Mouse (Mus musculus) bone marrow macrophage, adult 2 months (primary cell): ENCODE measurements around the gene Upf3b. TPM values are rescaled to one million over a fixed set of nuclear protein-coding genes. Genes with fewer than 3 reads are reported as not detected.
"Not testable (repeated sequence)": the region's sequence is repeated elsewhere in the genome, so short reads cannot be mapped to it uniquely, and the experiment has no call there.

Experiments used
- H3K27ac ChIP-seq: 2 replicates; pipeline ENCODE4 v1.5.1; 2012; ENCODE audit warnings: low read depth, low read length; ENCODE audit not compliant: insufficient read depth
- H3K4me1 ChIP-seq: 2 replicates; pipeline ENCODE4 v1.6.1; 2012; ENCODE audit warnings: low read length; ENCODE audit not compliant: control insufficient read depth, insufficient read depth
- H3K4me3 ChIP-seq: 2 replicates; pipeline ENCODE4 v1.5.1; 2012; ENCODE audit warnings: mild to moderate bottlenecking, low read length, moderate library complexity; ENCODE audit not compliant: insufficient read depth
- CTCF ChIP-seq: IDR thresholded peaks from 2 replicates; pipeline ENCODE4 v1.5.1; 2012; ENCODE audit warnings: low read depth, mild to moderate bottlenecking, low read length, moderate library complexity
- POLR2A ChIP-seq: IDR thresholded peaks from 2 replicates; pipeline ENCODE4 v1.6.1; 2012; ENCODE audit warnings: mild to moderate bottlenecking, low read depth, low read length, borderline replicate concordance
- polyA plus RNA-seq: library from polyadenylated mRNA; stranded (reverse); fragments of >200 nt; gene quantifications from 2 replicates; pipeline ENCODE4 v1.2.4, GENCODE M21; 2012; ENCODE audit not compliant: missing spikeins, insufficient read depth, insufficient read length

Gene Upf3b
- 27.6 and 35.0 TPM in 2 replicates for polyA plus RNA-seq

DNA sequence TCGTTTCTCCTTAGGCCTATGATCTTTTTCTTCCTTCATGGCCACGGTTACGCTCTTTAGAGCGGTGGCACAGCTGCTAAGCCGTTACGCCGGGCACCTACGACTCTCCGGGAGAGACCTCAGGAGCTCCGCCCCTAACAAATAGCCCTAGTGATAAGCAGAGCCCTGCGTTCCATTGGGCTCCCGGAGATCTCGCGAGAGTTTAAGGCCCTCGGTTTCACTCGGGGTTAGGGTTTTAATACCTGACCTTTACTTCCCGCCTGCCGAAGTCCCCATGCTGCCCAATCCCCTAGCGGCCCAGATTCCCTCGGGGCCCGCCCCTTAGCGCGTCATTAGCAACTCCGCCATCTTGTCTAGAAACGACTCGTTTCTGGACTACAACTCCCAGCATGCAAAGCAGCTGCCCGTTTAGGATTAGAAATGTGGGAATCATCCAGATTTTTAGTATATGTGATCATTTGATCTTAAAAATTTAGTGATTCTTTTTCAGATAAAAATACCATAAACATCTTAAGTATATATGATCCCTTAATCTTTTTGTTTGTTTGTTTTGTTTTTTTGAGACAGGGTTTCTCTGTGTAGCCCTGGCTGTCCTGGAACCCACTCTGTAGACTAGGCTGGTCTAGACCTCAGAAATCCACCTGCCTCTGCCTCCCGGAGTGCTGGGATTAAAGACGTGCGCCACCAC is at the start of gene Upf3b:
Upf3b (minus strand) TSS at position 130 of the 688 bp plus-strand sequence.
- peaks cover 7% of the 10 kb centered on the region; the same call in 1 of the 2 replicates for H3K4me1 ChIP-seq
- H3K4me3 ChIP-seq, result peak within 1 kb of the TSS; percentile 83
- TF ChIP-seq CTCF (no peak), POLR2A (no peak)
- H3K27ac ChIP-seq, result peak within 1 kb of the TSS; percentile 76

DNA sequence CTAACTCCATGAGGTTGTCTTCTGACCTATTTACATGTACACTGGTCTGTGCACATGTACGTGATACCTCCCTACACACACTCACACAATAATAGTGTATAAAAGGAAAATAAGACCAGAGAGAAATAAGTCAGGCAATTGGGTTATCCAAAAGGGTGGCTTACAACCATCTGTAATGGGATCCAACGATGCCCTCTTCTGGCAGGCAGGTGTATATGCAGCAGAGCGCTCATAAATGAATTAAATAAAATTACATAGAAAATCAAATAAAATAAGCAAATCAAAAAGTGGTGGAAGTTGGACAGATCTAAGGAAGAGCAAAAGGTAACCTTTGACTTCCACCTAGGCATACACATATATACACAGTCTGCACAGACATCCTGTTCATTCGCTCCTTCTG is 47.7 kb upstream of the Upf3b start:
- TF ChIP-seq CTCF (no peak), POLR2A (no peak)
- Histone ChIP-seq H3K4me3 (no peak overlapping the region), H3K4me1 (no peaks in the 10 kb centered on the region), H3K27ac (no peak overlapping the region)

DNA sequence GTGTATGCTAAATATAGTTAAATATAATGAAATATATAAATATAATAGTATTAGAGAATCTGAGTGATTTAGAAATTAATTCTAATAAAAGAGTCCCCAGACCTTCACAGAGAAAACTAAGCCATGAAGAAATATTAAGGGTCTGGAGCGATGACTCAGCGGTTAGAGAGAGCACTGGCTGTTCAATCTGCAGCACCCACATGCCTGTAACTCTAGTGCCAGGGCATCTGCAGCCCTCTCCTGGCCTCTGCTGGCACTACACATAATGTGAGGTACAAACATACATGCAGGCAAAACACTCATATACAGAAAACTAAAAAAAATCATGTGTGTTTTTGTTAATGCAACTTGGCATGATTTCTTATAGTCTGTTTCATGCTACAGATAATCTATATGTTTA is 34.8 kb upstream of the Upf3b start:
- no peak overlapping the region for H3K27ac ChIP-seq
- H3K4me3 ChIP-seq, result no peak overlapping the region
- H3K4me1 ChIP-seq, result no peaks in the 10 kb centered on the region
- TF ChIP-seq CTCF, result no peak; the same call in 1 of the 2 replicates
- TF ChIP-seq POLR2A, result no peak

DNA sequence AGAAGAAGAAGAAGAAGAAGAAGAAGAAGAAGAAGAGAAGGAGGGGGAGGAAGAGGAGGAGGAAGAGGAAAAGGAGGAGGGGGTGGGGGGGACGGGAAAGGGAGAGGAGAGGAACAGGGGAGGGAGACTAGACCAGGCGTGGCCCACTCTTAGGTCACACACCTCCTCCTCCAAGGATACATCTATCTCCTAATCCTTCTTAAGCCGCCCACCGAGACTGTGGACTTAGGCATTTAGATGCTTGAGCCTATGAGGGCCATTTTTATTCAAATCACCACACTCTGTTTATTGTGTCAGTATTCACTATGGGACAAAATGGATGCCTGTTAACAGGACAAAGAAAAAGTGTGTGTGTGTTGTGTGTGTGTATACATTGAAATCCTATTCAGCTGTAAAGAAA is 34.4 kb upstream of the Upf3b start:
- H3K4me1 ChIP-seq, H3K27ac ChIP-seq, H3K4me3 ChIP-seq: not testable (repeated sequence)

DNA sequence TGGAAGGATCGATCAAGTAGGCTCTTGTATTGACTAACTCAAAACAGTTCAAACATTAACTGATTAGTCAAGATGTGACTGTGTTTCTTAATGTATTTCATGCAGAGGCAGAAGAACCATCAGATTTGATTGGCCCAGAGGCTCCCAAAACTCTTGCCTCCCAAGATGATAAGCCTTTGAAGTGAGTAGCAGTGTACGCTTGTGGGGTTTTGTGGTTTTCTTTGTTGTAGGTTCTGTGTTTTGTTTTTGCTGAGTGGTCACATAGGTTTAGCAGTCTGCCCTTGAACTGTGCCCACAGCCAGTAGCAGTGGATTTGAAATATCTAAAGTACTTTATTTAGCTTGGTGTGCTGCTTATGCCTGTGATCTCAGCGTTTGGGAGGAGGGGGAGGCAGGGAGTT is 31.6 kb upstream of the Upf3b start:
- TF ChIP-seq POLR2A (no peak), CTCF (no peak)
- H3K27ac ChIP-seq, result no peak overlapping the region

DNA sequence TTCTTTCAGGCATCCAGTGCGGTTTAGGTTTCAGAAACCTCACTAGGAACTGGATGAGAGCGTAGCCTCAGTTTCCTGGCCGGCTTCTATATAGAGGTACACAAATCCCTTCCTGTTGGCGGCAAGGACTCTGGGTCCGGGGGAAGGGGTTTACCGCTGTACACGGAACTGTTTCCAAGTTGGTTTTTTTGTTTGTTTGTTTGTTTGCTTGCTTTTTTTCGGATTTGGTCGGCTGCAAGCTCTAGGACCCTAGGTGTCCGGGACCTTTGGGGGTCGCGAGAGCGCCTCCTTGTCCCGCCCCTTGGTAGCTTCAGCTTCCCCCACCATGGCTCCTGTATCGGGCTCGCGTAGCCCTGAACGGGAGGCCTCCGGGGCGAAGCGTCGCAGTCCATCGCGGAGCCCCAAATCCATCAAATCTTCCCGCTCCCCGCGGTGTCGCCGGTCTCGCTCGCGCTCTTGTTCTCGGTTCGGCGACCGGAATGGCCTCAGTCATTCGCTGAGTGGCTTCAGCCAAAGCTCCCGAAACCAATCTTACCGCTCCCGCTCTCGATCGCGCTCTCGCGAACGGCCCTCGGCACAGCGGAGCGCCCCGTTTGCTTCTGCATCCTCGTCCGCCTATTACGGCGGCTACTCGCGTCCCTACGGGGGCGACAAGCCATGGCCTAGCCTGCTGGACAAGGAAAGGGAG is 16.7 kb upstream of the Upf3b start, which contains the start of gene Nkap:
Nkap (plus strand) TSS at position 125 of the 688 bp plus-strand sequence.
- H3K4me1 ChIP-seq, result peaks cover 2% of the 10 kb centered on the region; the same call in 1 of the 2 replicates
- peak within 1 kb of the TSS; percentile 88 for H3K4me3 ChIP-seq
- no peak for TF ChIP-seq POLR2A
- TF ChIP-seq CTCF, result no peak
- H3K27ac ChIP-seq, result peak within 1 kb of the TSS; percentile 59

More for the DNA sequence above, 31.6 kb upstream of the Upf3b start:
- no peak overlapping the region for H3K4me3 ChIP-seq
- H3K4me1 ChIP-seq, result no peaks in the 10 kb centered on the region

DNA sequence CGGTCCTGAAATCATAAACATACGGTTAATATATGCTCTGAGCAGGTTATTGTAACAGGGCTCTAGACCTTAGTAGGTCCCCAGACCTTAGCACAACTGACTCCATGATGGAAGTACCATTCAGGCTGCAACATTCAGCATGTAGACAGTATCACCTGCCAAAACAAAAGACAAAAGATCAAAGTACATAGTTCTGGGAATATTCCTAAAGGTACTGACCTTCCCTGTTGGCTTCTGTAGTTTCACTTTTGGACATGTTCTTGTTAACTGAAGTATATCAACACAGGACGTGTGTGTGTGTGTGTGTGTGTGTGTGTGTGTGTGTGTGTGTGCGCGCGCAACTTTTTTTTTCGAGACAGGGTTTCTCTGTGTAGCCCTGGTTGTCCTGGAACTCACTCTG is 15.4 kb upstream of the Upf3b start:
- H3K4me1 ChIP-seq, result peaks cover 2% of the 10 kb centered on the region; the same call in 1 of the 2 replicates
- no peak overlapping the region for H3K4me3 ChIP-seq
- no peak overlapping the region for H3K27ac ChIP-seq
- TF ChIP-seq CTCF (no peak), POLR2A (no peak)

DNA sequence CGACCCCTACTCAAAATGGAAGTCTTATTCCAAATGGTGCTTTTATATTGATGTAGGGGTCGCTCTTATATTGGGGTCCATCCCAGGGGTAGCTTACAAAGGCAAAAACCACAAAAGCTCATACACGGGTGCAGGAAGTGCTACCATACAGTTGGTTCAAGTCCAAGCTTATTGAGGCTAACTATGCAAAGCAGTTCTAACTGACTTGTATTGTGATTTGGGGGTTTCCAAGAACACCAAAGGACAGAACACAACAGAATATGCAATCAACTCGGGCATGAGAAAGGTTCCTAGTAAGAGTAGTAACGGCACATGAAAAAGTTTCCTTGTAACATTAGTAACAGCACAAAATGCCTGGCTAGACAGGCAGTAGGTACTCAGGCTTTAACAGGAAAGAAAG is 10.1 kb upstream of the Upf3b start:
- H3K4me3 ChIP-seq, result no peak overlapping the region
- no peak overlapping the region for H3K27ac ChIP-seq
- TF ChIP-seq CTCF (no peak), POLR2A (no peak)
- no peaks in the 10 kb centered on the region for H3K4me1 ChIP-seq

DNA sequence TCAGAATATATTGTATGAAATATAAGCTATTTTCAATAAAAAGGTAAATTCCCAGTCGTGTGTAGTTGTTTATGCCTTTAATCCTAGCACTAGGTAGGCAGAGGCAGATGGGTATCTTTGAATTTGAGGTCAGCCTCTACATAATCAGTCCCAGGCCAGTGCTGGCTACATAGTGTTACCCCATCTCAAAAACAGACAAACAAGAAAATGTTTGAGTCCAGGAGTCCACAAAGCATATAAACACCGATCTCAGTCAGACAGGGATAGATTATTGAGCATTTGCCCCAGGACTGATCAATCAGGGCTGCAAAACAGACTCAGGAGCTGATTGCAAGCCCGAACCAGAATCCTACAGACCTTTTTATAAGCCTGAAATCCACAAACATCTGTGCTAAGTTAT is 9.5 kb upstream of the Upf3b start:
- TF ChIP-seq CTCF (no peak), POLR2A (no peak)
- Histone ChIP-seq H3K4me1 (no peaks in the 10 kb centered on the region), H3K27ac (no peak overlapping the region), H3K4me3 (no peak overlapping the region)

DNA sequence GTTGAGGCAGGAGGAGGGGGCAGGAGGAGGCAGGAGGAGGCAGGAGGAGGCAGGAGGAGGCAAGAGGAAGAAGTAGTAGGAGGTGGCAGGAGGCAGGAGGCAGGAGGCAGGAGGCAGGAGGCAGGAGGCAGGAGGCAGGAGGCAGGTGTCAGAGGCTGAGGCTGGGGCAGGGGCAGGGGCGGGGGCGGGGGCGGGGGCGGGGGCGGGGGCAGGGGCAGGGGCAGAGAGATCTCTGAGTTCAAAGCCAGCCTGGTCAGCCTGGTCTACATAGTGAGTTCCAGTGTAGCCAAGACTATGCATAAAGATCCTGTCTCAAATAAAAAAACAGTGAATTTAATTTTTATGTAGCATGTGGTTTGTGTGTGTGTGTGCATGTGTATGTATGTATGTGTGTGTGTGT is 7.0 kb upstream of the Upf3b start:
- no peak overlapping the region for H3K4me3 ChIP-seq
- no peak overlapping the region for H3K27ac ChIP-seq
- H3K4me1 ChIP-seq, result no peaks in the 10 kb centered on the region
- TF ChIP-seq POLR2A (no peak), CTCF (no peak)
